Comparison of ENCODE assay signal across 13 mouse cellular contexts in genomic region chr3:90527291-90527873, GRCm38 (mm10). TPM values are rescaled to one million over a fixed set of nuclear protein-coding genes. Genes with fewer than 3 reads are reported as not detected.
"Had no signal": no experiment of that assay in that cellular context is flagged by ENCODE, and none has a peak within 500 bp of the region (broad histone marks: within the 10 kb centered on the region; RNA-seq: fewer than 3 reads in every experiment).

No protein-coding gene starts in this region.

- H3K4me1 ChIP-seq: midbrain, embryonic 10.5 days; neural tube, embryonic 13.5 days had no signal

- DNase-seq: kidney, adult 18-20 months; kidney, postnatal 14 days; left cerebral cortex, postnatal 4 days; retina, postnatal 1 day; thymus, adult 18-20 months; thymus, postnatal 14 days had no signal

- H3K36me3 ChIP-seq: midbrain, embryonic 10.5 days; neural tube, embryonic 13.5 days had no signal

- H3K9me3 ChIP-seq: midbrain, embryonic 10.5 days; neural tube, embryonic 13.5 days had no signal

- ATAC-seq: inflammation-experienced regulatory T-cells, adult 6 months; midbrain, embryonic 16.5 days had no signal

- H3K4me2 ChIP-seq: neural tube, embryonic 13.5 days had no signal

- H3K9ac ChIP-seq: liver, embryonic 14.5 days; neural tube, embryonic 13.5 days had no signal

- H3K27me3 ChIP-seq: neural tube, embryonic 13.5 days had no signal

- H3K27ac ChIP-seq: liver, embryonic 14.5 days; midbrain, embryonic 10.5 days; neural tube, embryonic 13.5 days had no signal

- H3K4me3 ChIP-seq: midbrain, embryonic 10.5 days; neural tube, embryonic 13.5 days had no signal

RNA-seq across cellular contexts. Expression of gene S100a14, which starts 0.7 kb away (rescaled TPM):
- total RNA-seq: left cerebral cortex, postnatal 10 days; left cerebral cortex, postnatal 4 days; megakaryocyte, adult 5-6 weeks had no signal
- polyA plus RNA-seq: midbrain, embryonic 10.5 days; midbrain, embryonic 16.5 days; neural tube, embryonic 13.5 days had no signal

RNA-seq across cellular contexts. Expression of gene S100a16, which starts 9.7 kb away (rescaled TPM):
- total RNA-seq: megakaryocyte, adult 5-6 weeks had no signal
- polyA plus RNA-seq: inflammation-experienced regulatory T-cells, adult 6 months had no signal
